Mouse (Mus musculus): ENCODE measurements around the gene Ell. TPM values are rescaled to one million over a fixed set of nuclear protein-coding genes. Genes with fewer than 3 reads are reported as not detected.
"Not testable (repeated sequence)": the region's sequence is repeated elsewhere in the genome, so short reads cannot be mapped to it uniquely, and the experiment has no call there.

Ell gene
- total RNA-seq, 1 experiment from 2014 or later: 22.4 TPM

DNA sequence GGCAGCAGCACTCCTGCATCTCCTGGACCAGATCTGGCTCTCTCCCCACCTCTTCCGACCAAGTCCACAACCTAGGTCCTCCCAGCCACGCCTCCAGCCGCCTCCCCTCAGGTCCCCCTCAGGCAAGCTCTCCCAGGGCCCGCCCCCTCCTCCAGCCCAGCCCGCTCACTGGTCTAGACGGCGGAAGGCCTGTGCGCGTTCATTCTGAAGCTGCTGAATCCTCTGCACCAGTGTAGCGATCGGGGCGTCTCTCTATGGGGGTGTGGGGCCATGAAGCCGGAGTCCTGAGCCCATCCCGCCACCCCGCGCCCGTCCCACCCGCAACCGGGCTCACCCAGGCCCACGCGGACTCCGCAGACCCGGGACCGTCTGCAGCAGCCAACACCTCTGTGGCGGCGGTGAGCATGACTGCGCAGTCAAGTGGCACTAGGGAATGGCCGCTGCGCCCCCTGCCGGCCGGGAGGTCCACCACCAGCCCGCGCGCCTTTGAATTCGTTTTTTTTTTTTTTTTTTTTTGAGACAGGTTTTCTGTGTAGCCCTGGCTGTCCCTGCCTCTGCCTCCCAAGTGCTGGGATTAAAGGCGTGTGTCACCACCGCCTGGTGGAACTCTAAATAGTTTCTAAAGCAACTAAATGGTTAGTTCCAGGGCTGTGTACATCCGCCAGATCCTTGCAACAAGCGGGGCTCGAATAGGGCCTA, 32.8 kb upstream of the Ell start, which contains the start of gene Rex1bd:
TSS of gene Rex1bd (minus strand) at position 425 of the 699 bp plus-strand sequence.
- peak; percentile 96 for DNase-seq

DNA sequence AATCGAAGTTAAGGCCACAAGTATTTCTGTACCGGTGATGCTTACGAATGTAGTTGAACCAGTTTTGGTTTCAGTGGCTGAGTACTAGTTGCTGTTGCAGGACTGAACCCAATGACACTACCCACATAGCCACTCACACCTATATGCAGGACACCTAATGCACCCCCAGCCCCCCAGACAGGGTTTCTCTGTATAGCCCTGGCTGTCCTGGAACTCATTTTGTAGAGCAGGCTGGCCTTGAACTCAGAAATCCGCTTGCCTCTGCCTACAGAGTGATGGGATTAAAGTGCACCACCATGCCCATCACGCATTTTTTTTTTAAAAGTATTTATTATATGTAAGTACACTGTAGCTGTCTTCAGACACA, 32.2 kb upstream of the Ell start:
- no peak for DNase-seq

DNA sequence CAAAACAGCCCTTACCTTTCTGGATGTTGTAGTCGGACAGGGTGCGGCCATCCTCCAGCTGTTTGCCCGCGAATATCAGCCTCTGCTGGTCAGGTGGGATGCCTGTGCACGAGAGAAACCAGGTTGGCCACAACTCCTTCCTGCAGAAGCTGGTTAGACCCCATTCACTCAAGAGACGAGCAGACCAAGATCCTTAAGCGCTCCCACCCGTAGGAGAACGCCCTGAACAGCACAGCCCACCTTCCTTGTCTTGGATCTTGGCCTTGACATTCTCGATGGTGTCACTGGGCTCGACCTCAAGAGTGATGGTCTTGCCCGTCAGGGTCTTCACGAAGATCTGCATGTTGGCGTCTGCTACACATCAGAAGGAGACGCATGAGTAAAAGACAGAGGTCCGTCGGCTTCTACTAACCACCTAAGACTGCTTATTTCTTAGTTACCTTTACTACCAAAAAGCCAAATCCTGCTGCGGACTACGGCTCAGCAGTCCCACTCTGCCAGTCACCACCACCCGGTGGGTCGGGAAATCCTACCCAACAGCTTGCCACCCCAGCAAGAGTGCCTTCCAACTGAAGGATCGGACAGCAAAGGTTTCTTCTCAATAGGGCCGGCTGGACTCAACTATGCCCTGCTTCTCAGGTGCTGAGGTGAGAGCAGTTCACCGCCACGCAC, 29.8 kb upstream of the Ell start:
- no peak for DNase-seq

DNA sequence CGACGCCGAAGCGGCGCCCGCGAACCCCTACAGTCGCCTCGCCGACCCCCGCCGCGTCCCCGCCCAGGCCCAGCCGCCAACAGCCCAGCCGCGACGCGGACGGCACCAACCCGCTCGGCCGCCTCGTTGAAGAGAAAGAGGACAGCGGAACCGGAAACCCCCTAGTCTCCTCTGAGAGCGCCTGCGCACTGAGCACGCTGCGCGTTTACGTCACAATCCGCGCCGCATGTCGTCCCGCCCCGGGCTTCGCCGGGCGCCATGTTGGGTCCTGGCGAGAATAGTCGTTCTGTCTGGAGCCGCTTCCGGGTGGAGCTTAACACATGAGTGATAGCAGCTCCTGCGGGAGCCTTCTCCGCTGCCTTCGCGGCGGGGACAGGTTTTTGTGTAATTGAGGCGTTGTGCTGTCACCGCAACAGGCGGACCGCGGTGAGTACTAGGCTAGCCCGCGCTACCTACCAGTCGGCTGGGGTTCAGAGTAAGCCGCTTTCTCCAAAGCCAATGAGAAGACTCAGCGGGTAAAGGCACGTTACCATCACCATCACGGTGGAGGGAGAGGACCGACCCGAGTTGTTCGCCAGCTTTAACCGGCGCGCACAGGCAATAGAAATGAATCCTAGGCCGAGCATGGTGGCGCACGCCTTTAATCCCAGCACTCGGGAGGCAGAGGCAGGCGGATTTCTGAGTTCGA, 28.9 kb upstream of the Ell start, which contains the start of gene Uba52:
TSS of gene Uba52 (minus strand) at position 574 of the 688 bp plus-strand sequence.
- peak; percentile 98 for DNase-seq

DNA sequence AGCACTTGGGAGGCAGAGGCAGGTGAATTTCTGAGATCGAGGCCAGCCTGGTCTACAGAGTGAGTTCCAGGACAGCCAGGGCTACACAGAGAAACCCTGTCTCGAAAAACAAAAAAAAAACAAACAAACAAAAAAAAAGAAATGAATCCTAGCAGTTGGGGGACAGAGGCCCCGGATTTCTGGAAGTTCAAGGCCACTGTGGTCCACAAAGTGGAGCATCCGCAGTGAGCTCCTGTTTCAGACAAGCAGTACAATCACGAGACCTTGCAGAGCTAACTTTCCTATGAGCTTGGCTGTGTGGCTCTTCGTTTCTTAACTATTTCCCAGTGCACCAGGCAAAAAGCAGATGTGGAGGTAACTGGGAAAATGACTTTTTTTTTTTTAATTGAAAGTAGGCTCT, 28.1 kb upstream of the Ell start:
- DNase-seq: not testable (repeated sequence)

DNA sequence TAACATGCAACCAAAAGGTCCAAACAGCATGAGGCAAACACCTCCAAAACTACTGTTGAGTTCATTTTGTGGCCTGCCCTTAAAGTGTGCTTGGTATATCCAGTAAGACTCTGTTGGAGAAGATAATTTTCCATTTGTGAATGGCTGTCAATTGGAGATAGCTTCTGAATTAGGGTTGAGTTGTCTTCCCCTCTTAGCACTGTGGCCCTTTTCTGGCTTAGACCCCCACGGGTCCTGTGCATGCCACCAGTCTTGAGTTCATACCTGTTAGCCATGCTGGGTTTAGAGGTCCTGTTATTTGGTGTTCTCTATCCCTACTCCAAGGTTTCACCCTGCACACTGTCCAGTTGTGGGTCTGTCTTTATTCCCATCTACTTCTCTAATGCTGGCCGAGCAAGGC, 27.5 kb upstream of the Ell start:
- DNase-seq: no peak

DNA sequence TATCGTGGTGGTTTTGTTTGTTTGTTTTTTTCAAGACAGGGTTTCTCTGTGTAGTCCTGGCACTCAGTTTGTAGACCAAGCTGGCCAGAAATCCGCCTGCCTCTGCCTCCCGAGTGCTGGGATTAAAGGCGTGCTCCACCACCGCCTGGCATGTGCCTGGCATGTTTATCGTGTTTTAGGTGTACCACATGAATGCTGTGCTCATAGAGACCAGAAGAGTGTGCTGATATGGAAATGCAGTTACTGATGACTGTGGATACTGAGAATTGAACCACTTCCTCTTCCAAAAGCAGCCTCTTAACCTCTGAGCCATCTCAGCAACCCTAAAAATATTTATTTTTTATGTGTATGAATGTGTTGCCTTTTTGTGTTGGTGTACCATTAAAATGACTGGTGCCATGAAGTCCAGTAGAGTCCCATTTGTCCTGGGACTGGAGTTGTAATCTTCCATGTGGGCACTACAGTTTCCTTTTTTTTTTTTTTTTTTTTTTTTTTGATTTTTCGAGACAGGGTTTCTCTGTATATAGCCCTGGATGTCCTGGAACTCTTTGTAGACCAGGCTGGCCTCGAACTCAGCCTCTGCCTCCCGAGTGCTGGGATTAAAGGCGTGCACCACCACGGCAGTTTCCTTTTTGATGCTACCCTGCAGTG, 26.9 kb upstream of the Ell start:
- DNase-seq: no peak

DNA sequence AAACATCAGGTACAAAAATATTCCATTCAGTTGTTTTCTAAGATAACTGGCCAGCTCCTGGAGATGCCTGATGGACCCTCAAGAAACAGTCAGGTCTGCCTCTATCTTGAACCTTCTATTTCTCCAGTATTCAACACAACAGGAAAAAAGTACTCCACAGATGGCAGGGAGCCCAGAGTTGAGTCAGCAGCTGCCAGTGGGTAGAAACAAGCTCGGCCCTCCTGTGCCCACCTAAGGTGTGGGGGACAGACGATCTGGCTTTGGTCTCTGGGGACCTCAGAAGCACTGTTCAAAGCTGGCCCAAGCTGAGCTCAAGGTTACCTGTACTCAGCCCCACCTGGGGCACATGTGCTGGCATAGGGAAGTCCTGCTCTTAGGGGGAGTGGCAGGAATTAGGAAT, 25.8 kb upstream of the Ell start:
- DNase-seq: peak; percentile 77

DNA sequence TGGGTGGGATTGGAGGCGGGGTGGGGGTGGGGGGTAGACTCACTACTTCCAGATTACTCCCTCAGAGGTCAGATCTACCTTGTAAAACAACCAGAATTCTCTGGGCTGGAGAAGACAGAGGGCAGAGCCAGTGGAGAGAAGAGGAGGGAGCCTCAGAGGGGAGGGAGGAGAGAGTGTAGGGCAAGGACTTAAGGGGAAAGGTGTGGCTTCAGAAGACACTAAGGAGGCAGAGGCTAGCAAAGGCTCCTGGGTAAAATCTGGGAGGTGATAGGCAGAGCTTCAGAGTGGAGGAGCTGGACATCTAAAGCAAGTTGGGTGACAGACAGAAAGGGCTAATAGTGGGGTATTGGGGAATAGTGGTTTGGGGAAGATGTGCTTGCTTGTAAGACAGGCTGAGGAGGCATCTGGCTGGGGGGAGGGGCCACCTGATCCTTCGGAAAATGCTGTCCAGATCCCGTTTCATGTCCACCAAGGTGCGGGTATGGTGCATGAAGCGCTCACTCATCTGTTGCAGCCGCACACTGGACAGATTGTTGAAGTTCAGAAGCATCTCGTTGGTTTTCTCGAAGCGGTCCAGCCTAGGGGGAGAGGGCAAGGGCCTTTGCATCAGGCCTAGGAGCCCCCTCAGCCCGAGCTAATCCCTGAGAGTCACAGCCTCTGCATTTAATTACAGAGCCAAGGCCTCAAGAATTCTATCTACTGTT, 21.2 kb upstream of the Ell start:
- no peak for DNase-seq

DNA sequence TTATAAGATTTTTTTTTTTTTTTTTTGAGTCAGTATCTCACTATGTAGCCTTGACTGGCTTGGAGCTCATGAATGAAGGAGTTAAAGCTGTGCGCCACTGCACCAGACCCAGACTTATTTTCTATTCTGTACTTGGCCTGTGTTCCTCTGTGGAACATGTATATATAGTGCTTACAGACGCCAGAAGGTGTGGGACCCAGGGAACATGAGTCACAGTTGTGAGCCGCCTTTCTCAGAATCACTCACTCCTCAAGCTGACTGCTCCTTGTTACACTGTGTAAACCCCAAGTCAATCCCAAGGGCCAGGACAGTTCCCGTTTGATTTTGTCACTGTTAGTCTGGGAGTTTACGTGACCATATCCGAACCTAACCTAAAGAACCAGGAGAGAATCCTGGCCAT, 20.2 kb upstream of the Ell start:
- DNase-seq: no peak

DNA sequence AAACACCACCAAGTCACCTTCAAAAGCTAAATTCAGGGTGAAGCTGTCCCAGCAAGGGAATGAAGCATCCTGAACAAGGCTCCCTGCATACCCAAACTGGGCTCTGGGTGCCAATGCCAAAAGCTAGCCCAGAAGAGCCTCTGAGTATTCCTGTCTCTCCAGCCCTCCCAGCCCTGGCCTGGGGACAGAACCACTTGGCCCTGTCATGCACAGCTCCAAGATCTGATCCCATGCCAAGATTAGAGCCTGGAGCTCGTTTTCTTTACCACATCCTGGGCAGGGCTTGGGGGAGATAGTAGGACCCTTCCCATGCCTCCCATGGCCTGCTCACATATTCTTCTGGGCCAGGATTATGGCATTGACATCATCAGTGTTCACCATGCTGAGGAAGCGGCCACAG, 19.7 kb upstream of the Ell start:
- DNase-seq: no peak

DNA sequence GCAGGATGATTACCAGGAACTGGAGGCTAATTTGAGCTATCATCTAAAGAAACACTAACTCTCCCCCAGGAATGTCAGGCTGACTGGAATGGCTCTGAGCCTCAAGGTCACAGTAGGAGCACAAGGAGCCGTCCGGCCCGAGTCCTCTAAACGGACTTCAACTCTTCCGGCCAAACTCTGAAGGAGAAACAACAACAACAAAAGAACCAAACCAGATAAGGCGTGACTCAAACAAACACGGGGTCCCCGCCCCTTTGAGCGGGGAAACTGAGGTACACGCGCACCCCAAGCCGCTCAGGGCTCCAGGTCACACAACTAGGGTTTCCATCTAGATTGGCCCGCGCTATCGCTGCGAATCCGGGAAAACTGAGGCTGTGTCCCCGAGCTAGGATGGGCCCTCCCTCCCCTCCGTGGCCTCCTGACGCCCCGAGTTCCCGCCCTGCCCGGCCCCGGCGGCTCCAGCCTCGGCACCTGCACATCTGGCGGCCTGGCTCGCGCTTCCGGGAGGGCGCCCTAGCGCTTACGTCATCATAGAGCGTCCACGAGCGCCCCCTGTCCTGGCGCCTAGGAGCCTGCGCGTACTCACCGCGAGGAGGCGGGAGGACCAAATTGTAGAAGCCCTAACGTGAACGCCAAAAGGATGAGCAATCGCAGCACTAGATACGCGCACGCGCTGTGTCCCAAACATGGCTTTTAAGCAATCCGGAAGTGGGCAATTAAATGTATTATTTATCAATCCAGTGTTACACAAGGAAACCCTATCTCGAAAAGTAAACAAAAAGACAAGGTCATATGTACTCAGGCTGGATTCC, 16.5 kb upstream of the Ell start:
- DNase-seq: peak; percentile 97

DNA sequence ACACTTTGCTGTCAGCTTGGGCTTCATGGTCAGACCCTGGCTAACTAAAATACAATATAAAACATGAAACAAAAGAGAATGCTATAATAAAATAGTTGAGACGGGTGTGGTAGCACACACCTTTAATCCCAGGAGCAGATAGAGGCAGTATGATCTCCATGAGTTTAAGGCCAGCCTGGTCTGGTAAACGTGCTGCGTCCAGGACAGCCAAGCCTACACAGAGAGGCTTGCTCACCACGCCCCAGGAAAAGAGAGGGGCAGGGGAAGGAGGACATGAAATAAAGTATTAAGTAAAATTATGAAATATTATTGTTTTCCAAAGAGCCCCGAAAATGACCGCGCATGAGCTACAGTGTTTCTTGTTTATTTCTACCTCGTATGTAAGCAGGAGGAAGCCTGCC, 12.1 kb upstream of the Ell start:
- DNase-seq: no peak

DNA sequence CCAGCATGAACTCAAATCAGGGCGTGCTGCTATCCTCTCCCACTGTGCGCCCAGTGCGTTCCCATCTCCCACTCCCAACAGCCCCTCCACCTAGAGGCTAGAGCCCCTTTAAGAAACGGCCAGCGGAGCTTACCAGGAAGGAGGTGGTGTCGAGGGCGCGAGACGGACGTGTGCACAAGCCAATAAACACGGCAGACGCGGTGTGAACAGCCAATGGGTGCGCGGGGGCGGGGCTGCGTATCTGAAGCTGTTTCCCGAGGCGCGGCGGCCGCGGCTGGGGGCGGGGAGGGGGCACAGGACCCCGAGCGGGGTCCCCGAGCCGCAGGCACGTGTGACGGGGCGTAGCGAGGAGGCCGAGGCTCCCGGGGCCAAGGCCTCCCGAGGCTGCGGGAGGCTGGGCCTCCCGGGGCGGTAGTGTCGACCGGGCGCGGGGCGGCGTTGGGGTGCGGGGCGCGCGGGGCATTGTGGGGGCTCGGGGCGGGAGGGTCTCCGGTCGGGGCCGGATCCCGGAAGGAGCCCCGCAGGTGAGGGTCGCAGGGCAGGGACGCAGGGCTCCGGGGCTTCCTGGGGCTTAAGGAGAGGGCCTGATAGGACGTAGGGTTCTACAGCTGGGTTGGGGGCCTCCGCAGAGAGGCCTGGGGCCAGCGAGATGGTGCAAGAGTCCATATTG, 11.6 kb upstream of the Ell start, which contains the start of the genes Fkbp8 and Kxd1:
TSS of gene Fkbp8 (plus strand) at position 213 of the 670 bp plus-strand sequence.
TSS of gene Kxd1 (minus strand) at position 445 of the 670 bp plus-strand sequence.
- peak; percentile 98 for DNase-seq

DNA sequence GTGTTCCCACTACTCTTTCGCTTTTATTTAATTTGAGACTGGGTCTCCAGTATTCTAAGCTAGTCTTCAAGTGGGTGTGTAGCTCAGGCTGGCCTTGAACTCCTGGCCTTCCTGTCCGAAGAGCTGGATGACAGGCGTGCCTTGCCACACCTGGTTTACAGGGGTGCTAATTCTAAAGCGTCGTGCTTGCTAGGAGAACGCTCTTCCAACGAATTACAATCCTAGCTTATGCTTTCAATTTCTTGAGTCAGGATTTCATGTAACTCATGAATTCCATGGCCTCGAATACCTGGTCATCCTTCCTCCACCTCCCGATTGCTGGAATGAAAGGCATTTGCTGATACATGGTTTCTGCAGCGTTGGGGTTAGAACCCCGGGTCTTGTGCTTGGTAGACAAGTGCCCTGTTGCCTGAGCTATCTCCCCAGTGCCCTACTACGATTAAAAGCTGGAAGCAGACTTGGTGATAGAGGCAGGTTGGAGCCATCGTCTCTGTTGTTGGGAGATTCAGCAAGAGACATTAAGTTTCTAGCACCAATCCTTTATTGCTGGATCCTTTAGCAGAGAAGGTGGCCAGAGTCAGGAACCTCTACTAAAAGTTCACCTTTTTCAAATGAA, 11.0 kb upstream of the Ell start:
- no peak for DNase-seq

DNA sequence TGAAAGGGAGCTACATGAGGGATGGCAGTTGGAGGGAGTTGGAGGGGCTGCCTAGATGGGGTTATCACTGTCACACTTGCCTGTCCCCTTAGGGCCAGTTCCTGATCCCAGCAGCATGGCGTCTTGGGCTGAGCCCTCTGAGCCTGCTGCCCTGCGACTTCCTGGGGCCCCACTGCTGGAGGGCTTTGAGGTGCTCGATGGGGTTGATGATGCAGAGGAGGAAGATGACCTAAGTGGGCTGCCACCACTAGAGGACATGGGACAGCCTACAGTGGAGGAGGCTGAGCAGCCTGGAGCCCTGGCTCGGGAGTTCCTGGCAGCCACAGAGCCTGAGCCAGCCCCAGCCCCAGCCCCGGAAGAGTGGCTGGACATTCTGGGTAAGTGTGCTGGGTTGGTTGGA, 10.0 kb upstream of the Ell start:
- no peak for DNase-seq

DNA sequence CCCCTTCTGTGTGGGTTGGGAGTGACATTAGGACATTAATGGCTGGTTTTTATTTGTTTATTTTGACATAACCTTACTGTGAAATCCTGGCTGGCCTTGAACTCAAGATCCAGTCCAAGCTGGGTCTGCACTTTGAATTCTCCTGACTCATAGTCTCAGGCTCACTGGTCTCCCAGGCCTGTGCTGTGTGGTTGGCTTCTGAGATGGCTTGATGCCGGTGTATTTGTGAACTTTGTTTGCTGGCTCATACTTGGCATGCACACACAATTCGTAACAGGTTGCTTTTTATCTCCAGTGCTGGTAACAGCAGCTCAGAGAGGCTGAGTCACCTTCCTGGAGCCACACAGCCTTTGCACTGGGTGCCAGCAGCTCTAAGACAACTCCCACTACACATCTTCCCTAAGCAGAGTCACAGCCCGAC, 9.5 kb upstream of the Ell start:
- peak; percentile 65 for DNase-seq

DNA sequence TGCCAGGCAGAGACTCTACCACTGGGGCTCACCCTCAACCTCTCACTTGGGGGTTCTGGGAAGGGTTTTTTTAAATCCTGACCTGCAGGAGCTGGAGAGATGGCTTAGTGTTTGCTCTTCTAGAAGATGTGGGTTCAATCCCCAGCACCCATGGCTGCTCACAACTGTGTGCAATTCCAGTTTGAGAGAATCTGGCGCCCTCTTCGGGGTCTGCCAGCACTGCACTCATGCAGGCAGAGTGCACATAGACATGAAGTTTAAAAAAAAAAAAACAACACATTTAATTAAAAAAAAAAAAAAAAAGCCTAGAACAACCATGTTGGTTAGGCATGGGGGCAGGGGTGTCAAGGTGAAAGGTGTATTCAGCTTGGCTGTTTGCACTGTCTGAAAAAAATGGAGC, 8.9 kb upstream of the Ell start:
- DNase-seq: no peak

DNA sequence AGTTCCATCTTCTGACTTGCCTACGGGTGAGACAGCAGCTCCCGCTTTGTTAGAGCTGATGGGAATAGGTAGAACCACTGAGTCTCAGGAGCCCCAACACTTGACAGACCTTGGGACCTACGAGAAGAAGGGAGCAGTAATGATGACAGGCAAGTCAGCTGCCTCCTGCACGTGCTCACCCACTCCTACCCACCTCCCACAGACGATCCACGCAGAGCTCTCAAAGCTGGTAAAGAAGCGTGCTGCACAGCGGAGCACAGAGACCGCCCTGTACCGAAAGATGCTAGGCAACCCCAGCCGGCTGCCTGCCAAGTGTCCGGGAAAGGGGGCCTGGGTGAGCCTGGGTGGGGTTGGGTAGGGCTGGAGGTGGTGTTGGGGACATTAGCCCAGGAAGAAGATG, 5.0 kb upstream of the Ell start:
- DNase-seq: no peak

DNA sequence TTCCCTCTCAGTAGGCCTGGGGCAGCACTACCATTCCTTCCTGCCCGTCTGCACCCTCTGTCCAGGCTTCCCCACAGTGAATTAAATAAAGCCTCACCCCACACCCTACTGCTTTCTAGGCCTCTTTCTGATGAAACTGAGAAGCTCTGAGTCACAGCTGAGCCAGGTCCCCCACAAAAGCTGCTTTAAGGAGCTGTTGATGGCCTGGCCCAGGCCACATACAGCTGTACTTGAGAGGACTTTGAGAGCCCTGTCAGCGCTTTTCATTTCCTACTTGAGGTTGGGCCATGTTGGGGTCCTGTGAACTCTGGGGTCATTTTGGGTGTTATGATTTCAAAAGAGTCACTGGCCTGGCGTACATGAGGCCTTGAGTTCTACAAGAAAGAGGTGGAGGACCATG, 4.0 kb upstream of the Ell start:
- DNase-seq: no peak
